Mouse (Mus musculus): ENCODE measurements at regions not wholly inside any gene's neighbourhood (a gene's known extent, or its start where the extent isn't known, plus 50 kb on each side); places are given as distances from the start of the nearest gene placed in this dataset. TPM values are rescaled to one million over a fixed set of nuclear protein-coding genes. Genes with fewer than 3 reads are reported as not detected.

Small RNA genes in the stretch of these regions (microRNA-seq; reads per million reads assigned to microRNA genes)
- gene Mir6350 = not detected

All from adrenal gland, postnatal 36 days (tissue).